Mouse (Mus musculus): Measurements from ENCODE around the gene Arhgap32. TPM values are rescaled to one million over a fixed set of nuclear protein-coding genes. Genes with fewer than 3 reads are reported as not detected.
"Not testable (repeated sequence)": the region's sequence is repeated elsewhere in the genome, so short reads cannot be mapped to it uniquely, and the experiment has no call there.

Arhgap32 gene
- polyA plus RNA-seq, 1 experiment from 2014 or later, result 8.8 TPM

- H3K9me3 ChIP-seq (ENCODE audit: control insufficient read depth, low read length), result no peaks in the 10 kb centered on the region
- 93% methylated on average over 6 of the region's 6 CpGs for WGBS
- TF ChIP-seq EP300 (optimal IDR thresholded peaks at IDR 0.05) (no peak), CTCF (IDR thresholded peaks at IDR 0.05; ENCODE audit: low read depth) (no peak)
- H3K4me2 ChIP-seq (replicated peaks; ENCODE audit: low read depth), result no peak overlapping the region
- H3K27me3 ChIP-seq (ENCODE audit: control insufficient read depth, insufficient read depth, low read length), result no peaks in the 10 kb centered on the region
- no peaks in the 10 kb centered on the region; the same call in 1 of the 2 replicates for H3K4me1 ChIP-seq (replicated peaks; ENCODE audit: control insufficient read depth, insufficient read depth)
- no peak for ATAC-seq (ENCODE audit: low FRiP score, low TSS enrichment)
- no peak overlapping the region for H3K4me3 ChIP-seq (ENCODE audit: low read depth, low read length)
- no peak overlapping the region for H3K27ac ChIP-seq (replicated peaks)
- DNase-seq (ENCODE audit: low spot score), result no peak
- no peak overlapping the region for H3K9ac ChIP-seq (ENCODE audit: low read length)
- no peaks in the 10 kb centered on the region for H3K36me3 ChIP-seq (ENCODE audit: control insufficient read depth, insufficient read depth, low read length)
Observed at GRCm38 (mm10) chr9:32119586-32119985, 3.6 kb downstream of the Arhgap32 start.

GRCm38 (mm10) chr9:32120162-32120561, 4.2 kb downstream of the Arhgap32 start:
- Histone ChIP-seq H3K27me3 (ENCODE audit: control insufficient read depth, insufficient read depth, low read length) (no peaks in the 10 kb centered on the region), H3K4me1 (replicated peaks; ENCODE audit: control insufficient read depth, insufficient read depth) (no peaks in the 10 kb centered on the region; the same call in 1 of the 2 replicates), H3K27ac (replicated peaks) (no peak overlapping the region), H3K9ac (ENCODE audit: low read length) (no peak overlapping the region), H3K4me3 (ENCODE audit: low read depth, low read length) (no peak overlapping the region), H3K9me3 (ENCODE audit: control insufficient read depth, low read length) (no peaks in the 10 kb centered on the region), H3K4me2 (replicated peaks; ENCODE audit: low read depth) (no peak overlapping the region), H3K36me3 (ENCODE audit: control insufficient read depth, insufficient read depth, low read length) (no peaks in the 10 kb centered on the region)
- DNase-seq (ENCODE audit: low spot score), result no peak
- 37% methylated on average over 1 of the region's 1 CpGs for WGBS
- TF ChIP-seq EP300 (optimal IDR thresholded peaks at IDR 0.05), result no peak
- TF ChIP-seq CTCF (IDR thresholded peaks at IDR 0.05; ENCODE audit: low read depth), result no peak
- ATAC-seq (ENCODE audit: low FRiP score, low TSS enrichment), result no peak

DNA sequence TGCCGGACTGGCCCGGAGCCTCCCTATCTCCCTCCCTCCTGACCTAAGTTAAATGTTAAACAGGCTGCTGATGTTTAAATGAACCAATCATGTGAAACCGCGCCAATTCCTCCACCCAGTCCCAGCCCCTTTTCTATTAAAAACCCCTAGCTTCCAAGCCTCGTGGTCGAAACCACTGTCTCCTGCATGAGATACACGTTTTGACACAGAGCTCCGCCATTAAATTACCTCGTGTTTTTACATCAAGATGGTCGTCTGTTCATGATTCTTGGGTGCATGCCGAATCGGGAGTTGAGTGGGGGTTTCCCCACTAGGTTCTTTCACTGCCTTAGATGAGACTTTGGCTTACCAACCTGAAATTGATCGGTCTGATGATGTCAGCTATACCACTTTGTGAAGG, 5.3 kb downstream of the Arhgap32 start:
- not testable (repeated sequence) for DNase-seq (ENCODE audit: low spot score); H3K27me3 ChIP-seq (ENCODE audit: control insufficient read depth, insufficient read depth, low read length); H3K4me3 ChIP-seq (ENCODE audit: low read depth, low read length); ATAC-seq (ENCODE audit: low FRiP score, low TSS enrichment); H3K4me1 ChIP-seq (replicated peaks; ENCODE audit: control insufficient read depth, insufficient read depth); H3K4me2 ChIP-seq (replicated peaks; ENCODE audit: low read depth); H3K9me3 ChIP-seq (ENCODE audit: control insufficient read depth, low read length); H3K9ac ChIP-seq (ENCODE audit: low read length); H3K27ac ChIP-seq (replicated peaks); H3K36me3 ChIP-seq (ENCODE audit: control insufficient read depth, insufficient read depth, low read length)
- 94% methylated on average over 13 of the region's 13 CpGs for WGBS

- no peak for ATAC-seq (ENCODE audit: low FRiP score, low TSS enrichment)
Observed at GRCm38 (mm10) chr9:32136195-32136594, 20.3 kb downstream of the Arhgap32 start.

DNA sequence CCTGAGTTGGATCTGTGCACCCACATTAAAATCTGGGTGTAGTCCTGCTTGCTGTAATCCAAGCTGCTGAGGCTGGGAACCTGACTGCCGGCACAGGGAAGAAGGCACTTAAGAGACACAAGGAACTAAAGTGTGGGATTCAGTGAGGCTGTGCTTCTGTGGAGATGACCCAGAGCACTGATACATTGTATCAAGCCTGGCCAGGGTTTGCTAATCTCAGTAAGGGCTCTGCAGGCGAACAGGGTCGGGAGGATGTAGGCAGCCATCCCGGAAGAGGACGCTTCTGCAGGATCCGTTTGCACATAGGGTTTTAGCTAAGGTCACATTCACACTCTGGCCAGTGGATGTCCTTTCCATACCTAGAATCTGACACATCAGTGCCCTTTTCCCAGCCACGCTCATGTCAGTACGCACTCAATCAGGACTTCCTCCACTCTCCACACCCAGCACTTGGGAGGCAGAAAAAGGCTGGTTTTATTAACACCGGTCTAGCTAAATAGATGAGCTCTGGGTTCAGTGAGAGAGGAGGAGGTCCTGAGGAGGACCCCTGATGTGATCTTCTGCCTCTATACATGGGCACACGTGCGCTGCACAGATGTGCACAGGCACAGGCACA, 20.9 kb downstream of the Arhgap32 start:
- no peak for ATAC-seq (ENCODE audit: low FRiP score, low TSS enrichment)
- DNase-seq (ENCODE audit: low spot score), result no peak
- H3K9ac ChIP-seq (ENCODE audit: low read length), result no peak overlapping the region
- no peaks in the 10 kb centered on the region for H3K9me3 ChIP-seq (ENCODE audit: control insufficient read depth, low read length)
- no peak overlapping the region for H3K27ac ChIP-seq (replicated peaks)
- WGBS, result 84% methylated on average over 11 of the region's 11 CpGs
- no peaks in the 10 kb centered on the region for H3K27me3 ChIP-seq (ENCODE audit: control insufficient read depth, insufficient read depth, low read length)
- no peaks in the 10 kb centered on the region for H3K4me1 ChIP-seq (replicated peaks; ENCODE audit: control insufficient read depth, insufficient read depth)
- H3K4me3 ChIP-seq (ENCODE audit: low read depth, low read length), result no peak overlapping the region
- no peaks in the 10 kb centered on the region for H3K36me3 ChIP-seq (ENCODE audit: control insufficient read depth, insufficient read depth, low read length)
- TF ChIP-seq CTCF (IDR thresholded peaks at IDR 0.05; ENCODE audit: low read depth) (no peak), EP300 (optimal IDR thresholded peaks at IDR 0.05) (no peak)
- H3K4me2 ChIP-seq (replicated peaks; ENCODE audit: low read depth), result no peak overlapping the region

More at GRCm38 (mm10) chr9:32136195-32136594, 20.3 kb downstream of the Arhgap32 start:
- no peaks in the 10 kb centered on the region for H3K36me3 ChIP-seq (ENCODE audit: control insufficient read depth, insufficient read depth, low read length)
- H3K9ac ChIP-seq (ENCODE audit: low read length), result no peak overlapping the region
- H3K9me3 ChIP-seq (ENCODE audit: control insufficient read depth, low read length), result no peaks in the 10 kb centered on the region
- H3K4me2 ChIP-seq (replicated peaks; ENCODE audit: low read depth), result no peak overlapping the region
- H3K4me3 ChIP-seq (ENCODE audit: low read depth, low read length), result no peak overlapping the region
- no peak for TF ChIP-seq EP300 (optimal IDR thresholded peaks at IDR 0.05)
- TF ChIP-seq CTCF (IDR thresholded peaks at IDR 0.05; ENCODE audit: low read depth), result no peak
- DNase-seq (ENCODE audit: low spot score), result no peak
- H3K27me3 ChIP-seq (ENCODE audit: control insufficient read depth, insufficient read depth, low read length), result no peaks in the 10 kb centered on the region
- H3K4me1 ChIP-seq (replicated peaks; ENCODE audit: control insufficient read depth, insufficient read depth), result no peaks in the 10 kb centered on the region
- no peak overlapping the region for H3K27ac ChIP-seq (replicated peaks)

DNA sequence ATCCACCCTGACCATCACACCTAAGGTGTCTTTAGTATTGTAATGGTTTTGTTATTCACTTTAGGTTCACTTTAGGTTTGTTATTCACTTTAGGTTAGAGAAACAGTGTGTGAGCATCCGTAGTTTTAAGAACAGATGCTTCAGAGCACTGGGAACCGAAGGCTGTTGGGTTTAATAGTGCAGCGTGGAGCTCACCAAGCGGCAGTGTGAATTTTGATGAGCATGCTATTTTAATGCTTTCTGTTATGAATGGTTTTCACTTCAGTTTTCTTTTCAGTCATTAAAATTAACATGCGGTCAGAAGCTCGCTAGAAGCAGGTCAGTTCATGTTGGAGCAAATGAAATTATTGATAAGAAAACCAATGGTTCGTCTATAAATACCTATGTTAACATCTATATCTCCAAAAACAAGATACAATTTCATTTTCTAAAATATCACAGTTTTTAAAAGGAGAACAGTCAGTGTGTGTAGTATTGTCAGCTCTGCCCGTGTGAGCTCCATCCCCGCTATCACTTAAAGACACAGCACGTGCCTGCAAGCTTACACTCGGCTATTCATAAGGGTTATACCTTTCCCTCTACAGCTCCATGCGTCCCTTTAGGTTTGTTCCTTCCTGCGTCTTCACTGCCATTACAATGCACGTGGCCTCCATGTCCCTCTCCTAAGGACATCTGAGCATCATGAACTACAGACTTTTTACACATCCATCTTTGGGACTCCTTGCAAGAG, 21.9 kb downstream of the Arhgap32 start:
- H3K36me3 ChIP-seq (ENCODE audit: control insufficient read depth, insufficient read depth, low read length), result no peaks in the 10 kb centered on the region
- no peaks in the 10 kb centered on the region for H3K9me3 ChIP-seq (ENCODE audit: control insufficient read depth, low read length)
- no peaks in the 10 kb centered on the region for H3K27me3 ChIP-seq (ENCODE audit: control insufficient read depth, insufficient read depth, low read length)
- no peak overlapping the region for H3K27ac ChIP-seq (replicated peaks)
- TF ChIP-seq EP300 (optimal IDR thresholded peaks at IDR 0.05), result no peak
- no peak for TF ChIP-seq CTCF (IDR thresholded peaks at IDR 0.05; ENCODE audit: low read depth)
- no peak overlapping the region for H3K4me3 ChIP-seq (ENCODE audit: low read depth, low read length)
- no peak for DNase-seq (ENCODE audit: low spot score)
- no peak for ATAC-seq (ENCODE audit: low FRiP score, low TSS enrichment)
- no peak overlapping the region for H3K9ac ChIP-seq (ENCODE audit: low read length)
- WGBS, result 90% methylated on average over 14 of the region's 14 CpGs
- no peak overlapping the region for H3K4me2 ChIP-seq (replicated peaks; ENCODE audit: low read depth)
- no peaks in the 10 kb centered on the region for H3K4me1 ChIP-seq (replicated peaks; ENCODE audit: control insufficient read depth, insufficient read depth)
